Mouse (Mus musculus) hindbrain, embryonic 12.5 days (tissue): Measurements from ENCODE around the gene Terf2. TPM values are rescaled to one million over a fixed set of nuclear protein-coding genes. Genes with fewer than 3 reads are reported as not detected.
"Not testable (repeated sequence)": the region's sequence is repeated elsewhere in the genome, so short reads cannot be mapped to it uniquely, and the experiment has no call there.

Experiments used
- ATAC-seq: fragments of 200-750 bp; cut with Nextera tagmentation; 2 replicates; pipeline ENCODE4 v1.8.0; 2017; ENCODE audit warnings: moderate TSS enrichment; ENCODE audit not compliant: low FRiP score
- H3K27ac ChIP-seq: fragments of 300-500 bp; sonication (generic); 2 replicates; pipeline ENCODE4 v1.5.1; 2016; ENCODE audit warnings: mild to moderate bottlenecking
- H3K27me3 ChIP-seq: fragments of 300-500 bp; sonication (generic); 2 replicates; pipeline ENCODE4 v1.6.1; 2016; ENCODE audit warnings: mild to moderate bottlenecking
- H3K36me3 ChIP-seq: fragments of 300-500 bp; sonication (generic); 2 replicates; pipeline ENCODE4 v1.6.1; 2016; ENCODE audit warnings: mild to moderate bottlenecking
- H3K4me1 ChIP-seq: fragments of 300-500 bp; sonication (generic); 2 replicates; pipeline ENCODE4 v1.6.1; 2016
- H3K4me2 ChIP-seq: fragments of 300-500 bp; sonication (generic); replicated peaks from 2 replicates; pipeline ENCODE4 v1.6.1; 2016; ENCODE audit warnings: mild to moderate bottlenecking
- H3K4me3 ChIP-seq: fragments of 300-500 bp; sonication (generic); 2 replicates; pipeline ENCODE4 v1.5.1; 2016; ENCODE audit warnings: mild to moderate bottlenecking
- H3K9ac ChIP-seq: fragments of 300-500 bp; sonication (generic); 2 replicates; pipeline ENCODE4 v1.6.1; 2016; ENCODE audit warnings: mild to moderate bottlenecking, moderate library complexity
- H3K9me3 ChIP-seq: fragments of 300-500 bp; sonication (generic); replicated peaks from 2 replicates; pipeline ENCODE4 v1.6.1; 2016; ENCODE audit warnings: mild to moderate bottlenecking
- WGBS: fragments of 180-500 bp; shearing (Covaris S2); methylation state at CpG from one replicate; pipeline ENCODE4 v1.1.7; 2016; 5-methylcytosine and 5-hydroxymethylcytosine counted together
- polyA plus RNA-seq: library from polyadenylated mRNA; unstranded; fragments of >200 nt; fragmentation: Nextera tagmentation; extraction: Ambion mirVana; gene quantifications from 2 replicates; pipeline ENCODE4 v1.2.1, GENCODE M21; 2016

Gene Terf2
- polyA plus RNA-seq, 1 experiment from 2014 or later: 23.2 TPM

- WGBS: 66% methylated on average over 9 of the region's 9 CpGs
- peaks cover 10% of the 10 kb centered on the region; the same call in 1 of the 2 replicates for H3K4me1 ChIP-seq
- no peaks in the 10 kb centered on the region for H3K9me3 ChIP-seq
- H3K4me2 ChIP-seq: no peak overlapping the region
- no peak overlapping the region for H3K4me3 ChIP-seq
- H3K9ac ChIP-seq: no peak overlapping the region
- H3K36me3 ChIP-seq: no peaks in the 10 kb centered on the region
- no peak for ATAC-seq
- no peaks in the 10 kb centered on the region for H3K27me3 ChIP-seq
- no peak overlapping the region for H3K27ac ChIP-seq
Measured at GRCm38 (mm10) chr8:107110629-107111330, 14.4 kb upstream of the Terf2 start.

- Histone ChIP-seq H3K27me3 (no peaks in the 10 kb centered on the region), H3K4me2 (no peak overlapping the region), H3K9ac (no peak overlapping the region), H3K4me3 (no peak overlapping the region), H3K4me1 (peaks cover 10% of the 10 kb centered on the region; the same call in 1 of the 2 replicates), H3K36me3 (no peaks in the 10 kb centered on the region), H3K9me3 (no peaks in the 10 kb centered on the region), H3K27ac (no peak overlapping the region)
- ATAC-seq: no peak
- 91% methylated on average over 5 of the region's 5 CpGs for whole genome bisulfite sequencing
Measured at GRCm38 (mm10) chr8:107109816-107110435, 13.6 kb upstream of the Terf2 start.

GRCm38 (mm10) chr8:107108978-107109720, 12.8 kb upstream of the Terf2 start:
- no peak overlapping the region for H3K4me3 ChIP-seq
- H3K4me2 ChIP-seq: no peak overlapping the region
- no peak overlapping the region for H3K27ac ChIP-seq
- peaks cover 3% of the 10 kb centered on the region; the same call in 1 of the 2 replicates for H3K4me1 ChIP-seq
- no peaks in the 10 kb centered on the region for H3K36me3 ChIP-seq
- H3K9me3 ChIP-seq: no peaks in the 10 kb centered on the region
- no peak for ATAC-seq
- H3K27me3 ChIP-seq: no peaks in the 10 kb centered on the region
- no peak overlapping the region for H3K9ac ChIP-seq
- 66% methylated on average over 23 of the region's 23 CpGs for WGBS

- H3K4me2 ChIP-seq, H3K4me1 ChIP-seq, H3K27ac ChIP-seq, H3K4me3 ChIP-seq, H3K27me3 ChIP-seq, H3K9ac ChIP-seq, H3K9me3 ChIP-seq, H3K36me3 ChIP-seq, ATAC-seq: not testable (repeated sequence)
- 93% methylated on average over 5 of the region's 5 CpGs for WGBS
Measured at GRCm38 (mm10) chr8:107108089-107108488, 11.7 kb upstream of the Terf2 start.

- H3K9me3 ChIP-seq: no peaks in the 10 kb centered on the region
- H3K4me2 ChIP-seq: no peak overlapping the region
- H3K9ac ChIP-seq: no peak overlapping the region
- no peaks in the 10 kb centered on the region for H3K36me3 ChIP-seq
- no peak overlapping the region for H3K27ac ChIP-seq
- no peak for ATAC-seq
- H3K4me3 ChIP-seq: no peak overlapping the region
- H3K4me1 ChIP-seq: no peaks in the 10 kb centered on the region
- WGBS: 14% methylated on average over 4 of the region's 4 CpGs
- no peaks in the 10 kb centered on the region for H3K27me3 ChIP-seq
Measured at GRCm38 (mm10) chr8:107104547-107104946, 8.2 kb upstream of the Terf2 start.

- Histone ChIP-seq H3K27ac (no peak overlapping the region), H3K27me3 (no peaks in the 10 kb centered on the region), H3K4me2 (no peak overlapping the region), H3K9ac (no peak overlapping the region), H3K4me3 (no peak overlapping the region), H3K36me3 (no peaks in the 10 kb centered on the region), H3K9me3 (no peaks in the 10 kb centered on the region), H3K4me1 (0 out of 2 replicates have a peak, but pooled peaks cover 2% of the 10 kb centered on the region)
- no peak for ATAC-seq
- 83% methylated on average over 2 of the region's 2 CpGs for WGBS
Measured at GRCm38 (mm10) chr8:107100635-107101034, 4.3 kb upstream of the Terf2 start.

- H3K27ac ChIP-seq: peak overlapping the region; percentile 91
- under 1% methylated on average over 48 of the region's 53 CpGs for WGBS
Measured at GRCm38 (mm10) chr8:107095717-107096365, 506 bp downstream of the Terf2 start.

GRCm38 (mm10) chr8:107090531-107090930, 5.8 kb downstream of the Terf2 start:
- H3K27me3 ChIP-seq: no peaks in the 10 kb centered on the region
- H3K4me2 ChIP-seq: no peak overlapping the region
- WGBS: 98% methylated on average over 7 of the region's 7 CpGs
- no peak overlapping the region for H3K4me3 ChIP-seq
- peaks cover 19% of the 10 kb centered on the region for H3K4me1 ChIP-seq
- H3K9me3 ChIP-seq: no peaks in the 10 kb centered on the region
- peaks cover 68% of the 10 kb centered on the region for H3K36me3 ChIP-seq
- no peak for ATAC-seq
- H3K9ac ChIP-seq: no peak overlapping the region
- H3K27ac ChIP-seq: no peak overlapping the region

More at GRCm38 (mm10) chr8:107095717-107096365, 506 bp downstream of the Terf2 start:
- peak overlapping the region; percentile 93 for H3K4me3 ChIP-seq
- no peaks in the 10 kb centered on the region for H3K9me3 ChIP-seq
- peaks cover 26% of the 10 kb centered on the region for H3K36me3 ChIP-seq
- H3K9ac ChIP-seq: peak overlapping the region; percentile 94
- no peaks in the 10 kb centered on the region for H3K27me3 ChIP-seq
- peaks cover 21% of the 10 kb centered on the region for H3K4me1 ChIP-seq
- peak overlapping the region; percentile 58 for H3K4me2 ChIP-seq
- peak; percentile 81; the same call in 1 of the 2 replicates for ATAC-seq

GRCm38 (mm10) chr8:107088526-107089063, 7.8 kb downstream of the Terf2 start:
- H3K27ac ChIP-seq: no peak overlapping the region
- no peak overlapping the region for H3K4me2 ChIP-seq
- peaks cover 67% of the 10 kb centered on the region for H3K36me3 ChIP-seq
- H3K4me1 ChIP-seq: no peaks in the 10 kb centered on the region
- no peak overlapping the region for H3K4me3 ChIP-seq
- 98% methylated on average over 5 of the region's 5 CpGs for WGBS
- no peaks in the 10 kb centered on the region for H3K27me3 ChIP-seq
- H3K9ac ChIP-seq: no peak overlapping the region
- no peaks in the 10 kb centered on the region for H3K9me3 ChIP-seq
- ATAC-seq: no peak

- no peaks in the 10 kb centered on the region for H3K9me3 ChIP-seq
- peaks cover 71% of the 10 kb centered on the region for H3K36me3 ChIP-seq
- H3K27me3 ChIP-seq: no peaks in the 10 kb centered on the region
- ATAC-seq: no peak
- no peak overlapping the region for H3K4me3 ChIP-seq
- H3K4me1 ChIP-seq: no peaks in the 10 kb centered on the region
- H3K9ac ChIP-seq: no peak overlapping the region
- no peak overlapping the region for H3K4me2 ChIP-seq
- no peak overlapping the region for H3K27ac ChIP-seq
- 98% methylated on average over 5 of the region's 5 CpGs for WGBS
Measured at GRCm38 (mm10) chr8:107086018-107086417, 10.3 kb downstream of the Terf2 start.

GRCm38 (mm10) chr8:107085358-107085757, 11.0 kb downstream of the Terf2 start:
- H3K36me3 ChIP-seq: peaks cover 72% of the 10 kb centered on the region
- H3K4me2 ChIP-seq: no peak overlapping the region
- no peak overlapping the region for H3K9ac ChIP-seq
- no peaks in the 10 kb centered on the region for H3K27me3 ChIP-seq
- no peak overlapping the region for H3K4me3 ChIP-seq
- no peak overlapping the region for H3K27ac ChIP-seq
- no peaks in the 10 kb centered on the region for H3K4me1 ChIP-seq
- ATAC-seq: no peak
- WGBS: 96% methylated on average over 17 of the region's 17 CpGs
- no peaks in the 10 kb centered on the region for H3K9me3 ChIP-seq
